Mouse (Mus musculus) layer of hippocampus, adult 9-10 months (tissue): ENCODE measurements around the gene Cfap97d1.
"Not testable (repeated sequence)": the region's sequence is repeated elsewhere in the genome, so short reads cannot be mapped to it uniquely, and the experiment has no call there.

Experiments
- DNase-seq: peaks from one replicate; pipeline ENCODE4 v3.0.0; 2022; ENCODE audit warnings: low spot score

Cfap97d1 gene

GRCm38 (mm10) chr11:101973496-101973895 is 10.6 kb upstream of the Cfap97d1 start:
- DNase-seq: no peak

- DNase-seq: no peak
These were observed 9.9 kb upstream of the Cfap97d1 start for GRCm38 (mm10) chr11:101974181-101974580.

- no peak for DNase-seq
These were observed 9.2 kb upstream of the Cfap97d1 start for GRCm38 (mm10) chr11:101974923-101975322.

GRCm38 (mm10) chr11:101976949-101977348 is 7.1 kb upstream of the Cfap97d1 start:
- DNase-seq: no peak

- no peak for DNase-seq
These were observed 4.9 kb upstream of the Cfap97d1 start for GRCm38 (mm10) chr11:101979140-101979539.

GRCm38 (mm10) chr11:101980603-101981157 is 3.4 kb upstream of the Cfap97d1 start:
- DNase-seq: no peak

- DNase-seq: no peak
These were observed 2.2 kb upstream of the Cfap97d1 start for GRCm38 (mm10) chr11:101981850-101982249.

- no peak for DNase-seq
These were observed 1.1 kb upstream of the Cfap97d1 start for GRCm38 (mm10) chr11:101982981-101983411.

GRCm38 (mm10) chr11:101983431-101983921 is 603 bp upstream of the Cfap97d1 start:
- no peak for DNase-seq

- DNase-seq: not testable (repeated sequence)
These were observed 1.4 kb downstream of the Cfap97d1 start for GRCm38 (mm10) chr11:101985450-101985849.

GRCm38 (mm10) chr11:101985990-101986389 is 1.9 kb downstream of the Cfap97d1 start:
- peak; percentile 89 for DNase-seq

- DNase-seq: no peak
These were observed 2.8 kb downstream of the Cfap97d1 start, which contains the start of gene Dusp3 for GRCm38 (mm10) chr11:101986913-101987312. TSS of gene Dusp3 (minus strand) at chr11:101987013.

- DNase-seq: no peak
These were observed 6.2 kb downstream of the Cfap97d1 start for GRCm38 (mm10) chr11:101990244-101990643.

GRCm38 (mm10) chr11:101991813-101992212 is 7.7 kb downstream of the Cfap97d1 start:
- no peak for DNase-seq

- DNase-seq: no peak
These were observed 8.3 kb downstream of the Cfap97d1 start for GRCm38 (mm10) chr11:101992411-101992810.

- no peak for DNase-seq
These were observed 10.0 kb downstream of the Cfap97d1 start for GRCm38 (mm10) chr11:101994100-101994499.

GRCm38 (mm10) chr11:101995938-101996337 is 11.9 kb downstream of the Cfap97d1 start:
- no peak for DNase-seq

GRCm38 (mm10) chr11:101998258-101998657 is 14.2 kb downstream of the Cfap97d1 start:
- DNase-seq: no peak

GRCm38 (mm10) chr11:101999466-101999865 is 15.4 kb downstream of the Cfap97d1 start:
- DNase-seq: no peak

- no peak for DNase-seq
These were observed 20.2 kb downstream of the Cfap97d1 start for GRCm38 (mm10) chr11:102004251-102004650.

- no peak for DNase-seq
These were observed 22.2 kb downstream of the Cfap97d1 start for GRCm38 (mm10) chr11:102006271-102006670.

GRCm38 (mm10) chr11:102006688-102007087 is 22.6 kb downstream of the Cfap97d1 start:
- DNase-seq: no peak

GRCm38 (mm10) chr11:102008372-102008771 is 24.3 kb downstream of the Cfap97d1 start:
- no peak for DNase-seq
